Mouse (Mus musculus) urinary bladder, postnatal 4 days (tissue): ENCODE results near the gene Trim46.
A peak's percentile ranks its signal among the peaks of the same experiment; 100 is the strongest.

Source experiments
- DNase-seq, 2 experiments: peaks; one replicate each; pipeline ENCODE4 v3.0.0; 2021 to 2022; ENCODE audit warnings: low spot score in 2 of 2

The Trim46 gene

GRCm38 (mm10) chr3:89246261-89247100 is at the start of gene Trim46:
Gene Trim46 (minus strand): TSS chr3:89246309.
- DNase-seq: peak; percentile 84 to 88

- no peak for DNase-seq
Measured at GRCm38 (mm10) chr3:89295685-89296230, 49.6 kb upstream of the Trim46 start.

GRCm38 (mm10) chr3:89294195-89294594 is 48.1 kb upstream of the Trim46 start:
- DNase-seq: no peak

- DNase-seq: no peak
Measured at GRCm38 (mm10) chr3:89293247-89293918, 47.3 kb upstream of the Trim46 start.

GRCm38 (mm10) chr3:89292303-89292702 is 46.2 kb upstream of the Trim46 start:
- DNase-seq: no peak

GRCm38 (mm10) chr3:89291874-89292273 is 45.8 kb upstream of the Trim46 start:
- no peak for DNase-seq

GRCm38 (mm10) chr3:89288503-89288928 is 42.4 kb upstream of the Trim46 start:
- no peak for DNase-seq

GRCm38 (mm10) chr3:89287286-89287685 is 41.2 kb upstream of the Trim46 start:
- DNase-seq: no peak

GRCm38 (mm10) chr3:89285526-89285925 is 39.4 kb upstream of the Trim46 start:
- no peak for DNase-seq

GRCm38 (mm10) chr3:89284261-89284660 is 38.2 kb upstream of the Trim46 start:
- no peak for DNase-seq

- no peak for DNase-seq
Measured at GRCm38 (mm10) chr3:89282291-89282643, 36.2 kb upstream of the Trim46 start.

GRCm38 (mm10) chr3:89281579-89282290 is 35.6 kb upstream of the Trim46 start:
- DNase-seq: peak; percentile 74 to 85

GRCm38 (mm10) chr3:89280606-89281511 is 34.8 kb upstream of the Trim46 start, which contains the start of gene Efna1:
Gene Efna1 (minus strand): TSS chr3:89281142.
- peak; percentile 68 to 69 for DNase-seq

GRCm38 (mm10) chr3:89280050-89280605 is 34.0 kb upstream of the Trim46 start:
- no peak for DNase-seq

- DNase-seq: peak; percentile 81 to 84
Measured at GRCm38 (mm10) chr3:89279153-89279890, 33.2 kb upstream of the Trim46 start.

- DNase-seq: no peak
Measured at GRCm38 (mm10) chr3:89278643-89279042, 32.5 kb upstream of the Trim46 start.

GRCm38 (mm10) chr3:89278107-89278506 is 32.0 kb upstream of the Trim46 start:
- DNase-seq: no peak

GRCm38 (mm10) chr3:89277281-89278021 is 31.3 kb upstream of the Trim46 start:
- DNase-seq: peak in 1 of 2 experiments; percentile 56

GRCm38 (mm10) chr3:89276061-89276460 is 30.0 kb upstream of the Trim46 start:
- DNase-seq: no peak
